Mouse (Mus musculus): ENCODE measurements around the gene Rab37.

The Rab37 gene

GRCm38 (mm10) chr11:115089853-115090252, 1.4 kb upstream of the Rab37 start:
- no peak for DNase-seq

- no peak for DNase-seq
These were observed 909 bp downstream of the Rab37 start for GRCm38 (mm10) chr11:115092140-115092539.

- no peak for DNase-seq
These were observed 7.1 kb downstream of the Rab37 start for GRCm38 (mm10) chr11:115098203-115098932.

GRCm38 (mm10) chr11:115099241-115099840, 8.1 kb downstream of the Rab37 start:
- no peak for DNase-seq

- DNase-seq = no peak
These were observed 8.9 kb downstream of the Rab37 start for GRCm38 (mm10) chr11:115100032-115100621.

- DNase-seq = no peak
These were observed 9.5 kb downstream of the Rab37 start for GRCm38 (mm10) chr11:115100741-115101140.

- no peak for DNase-seq
These were observed 10.4 kb downstream of the Rab37 start for GRCm38 (mm10) chr11:115101615-115102051.

- no peak for DNase-seq
These were observed 10.9 kb downstream of the Rab37 start for GRCm38 (mm10) chr11:115102116-115102515.

- DNase-seq = no peak
These were observed 12.5 kb downstream of the Rab37 start for GRCm38 (mm10) chr11:115103470-115104413.

- DNase-seq = no peak
These were observed 13.7 kb downstream of the Rab37 start for GRCm38 (mm10) chr11:115104769-115105563.

GRCm38 (mm10) chr11:115106638-115107037, 15.4 kb downstream of the Rab37 start:
- no peak for DNase-seq

- DNase-seq = no peak
These were observed 16.2 kb downstream of the Rab37 start for GRCm38 (mm10) chr11:115107403-115107916.

- DNase-seq = no peak
These were observed 16.9 kb downstream of the Rab37 start for GRCm38 (mm10) chr11:115108176-115108575.

- DNase-seq = no peak
These were observed 19.0 kb downstream of the Rab37 start for GRCm38 (mm10) chr11:115110271-115110670.

GRCm38 (mm10) chr11:115112196-115112595, 21.0 kb downstream of the Rab37 start:
- no peak for DNase-seq

GRCm38 (mm10) chr11:115119409-115119808, 28.2 kb downstream of the Rab37 start:
- no peak for DNase-seq

- DNase-seq = no peak
These were observed 37.3 kb downstream of the Rab37 start for GRCm38 (mm10) chr11:115128483-115128882.

- no peak for DNase-seq
These were observed 38.4 kb downstream of the Rab37 start for GRCm38 (mm10) chr11:115129508-115130126.

- DNase-seq = no peak
These were observed 40.6 kb downstream of the Rab37 start for GRCm38 (mm10) chr11:115131768-115132381.

GRCm38 (mm10) chr11:115133800-115134199, 42.6 kb downstream of the Rab37 start, which contains the start of gene Cd300lf:
Gene Cd300lf (minus strand): TSS chr11:115133992.
- no peak for DNase-seq
